Mouse (Mus musculus): ENCODE data around the gene Pcdh11x.

- TF ChIP-seq EP300 (IDR thresholded peaks at IDR 0.05; ENCODE audit: low read depth) = no peak
- no peak for TF ChIP-seq CTCF (IDR thresholded peaks at IDR 0.05; ENCODE audit: low read depth)
Observed at GRCm38 (mm10) chrX:120486428-120486827, 196.4 kb downstream of the Pcdh11x start.

Measured in heart, postnatal 0 days (tissue).